Mouse (Mus musculus) macrophage (primary cell): ENCODE measurements around the gene Trmt1. TPM values are rescaled to one million over a fixed set of nuclear protein-coding genes. Genes with fewer than 3 reads are reported as not detected.
A peak's percentile ranks its signal among the peaks of the same experiment; 100 is the strongest.

Experiments
- H3K27ac ChIP-seq: fragments of 350-480 bp; formaldehyde crosslinking; 2 replicates; pipeline ENCODE4 v1.9.0; 2021
- H3K36me3 ChIP-seq: fragments of 350-480 bp; formaldehyde crosslinking; 2 replicates; pipeline ENCODE4 v1.9.0; 2021; ENCODE audit errors: inconsistent target
- H3K4me3 ChIP-seq: fragments of 350-480 bp; formaldehyde crosslinking; 2 replicates; pipeline ENCODE4 v1.9.0; 2021; ENCODE audit errors: inconsistent target
- H3K79me2 ChIP-seq: fragments of 350-480 bp; formaldehyde crosslinking; 2 replicates; pipeline ENCODE4 v1.9.0; 2021; ENCODE audit errors: inconsistent target
- WGBS: methylation state at CpG from one replicate; pipeline ENCODE4 v1.1.7; 2026; ENCODE audit warnings: inconsistent platforms; ENCODE audit not compliant: missing documents; 5-methylcytosine and 5-hydroxymethylcytosine counted together
- polyA plus RNA-seq: library from polyadenylated mRNA; stranded (reverse); fragments of 250-400 nt; gene quantifications from 3 replicates; pipeline ENCODE4 v1.2.4, GENCODE M21; 2018; ENCODE audit warnings: inconsistent platforms
- total RNA-seq, 78 experiments: library from RNA; depleted of rRNA; stranded (reverse); fragments of 250-400 nt; gene quantifications; 1 replicate in 9 of 78; 2 replicates in 24 of 78; 3 replicates in 43 of 78; 4 replicates in 2 of 78; pipeline ENCODE4 v1.2.4; 2018; ENCODE audit warnings: inconsistent platforms in 56 of 78

Gene Trmt1
- 100 to 1,000 TPM; 145 to 258 (median 188) TPM for total RNA-seq (2018; cell fraction: chromatin; rRNA removed)
- total RNA-seq (2018; cell fraction: cytosol; rRNA removed), result 10 to 100 TPM; 23.1 to 41.2 (median 31.8) TPM
- total RNA-seq (2018; cell fraction: nucleus; rRNA removed), result 100 to 1,000 TPM in 18 of 26 experiments, 10 to 100 TPM in 8; 58.4 to 242 (median 112) TPM
- polyA plus RNA-seq, result 24.6 to 51.1 TPM (median 43.5 TPM) in 3 replicates

GRCm38 (mm10) chr8:84686191-84687002, at the start of gene Trmt1:
TSS of gene Trmt1 (plus strand) at chr8:84686307.
- H3K4me3 ChIP-seq, result peak within 1 kb of the TSS; percentile 73
- 6% methylated on average over 18 of the region's 20 CpGs for WGBS
- no peaks in the 10 kb centered on the region for H3K36me3 ChIP-seq
- H3K27ac ChIP-seq, result peak within 1 kb of the TSS; percentile 76
- peaks cover 83% of the 10 kb centered on the region for H3K79me2 ChIP-seq

DNA sequence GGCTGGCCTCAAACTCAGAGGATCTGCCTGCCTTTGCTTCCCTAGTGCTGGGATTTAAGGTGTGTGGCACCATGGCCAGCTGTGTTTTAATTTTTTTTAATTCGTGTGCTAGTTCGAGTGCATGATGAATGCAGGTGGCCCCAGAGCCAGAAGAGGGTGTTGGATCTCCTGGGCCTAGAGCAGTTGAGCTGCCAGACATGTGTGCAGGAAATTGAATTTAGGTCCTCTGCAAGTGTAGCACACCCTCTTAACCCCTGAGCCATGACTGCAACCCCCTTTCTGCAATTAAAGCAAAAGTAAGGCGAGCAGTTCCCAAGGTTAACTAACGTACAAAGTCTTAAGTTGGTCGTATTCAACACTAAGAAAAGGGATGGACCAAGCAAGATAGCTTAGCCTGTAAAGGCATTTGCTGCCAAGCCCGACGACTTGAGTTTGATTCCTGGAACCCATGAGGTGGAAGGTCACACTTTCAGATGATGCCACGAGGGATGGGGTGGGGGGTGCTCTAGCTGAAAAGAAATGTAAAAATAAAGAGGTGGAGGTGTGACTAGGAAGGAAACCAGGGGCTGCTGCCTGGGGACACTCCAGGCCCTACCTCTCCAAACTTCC, 48.1 kb upstream of the Trmt1 start:
- Histone ChIP-seq H3K79me2 (no peaks in the 10 kb centered on the region), H3K36me3 (no peaks in the 10 kb centered on the region), H3K4me3 (no peak overlapping the region; the same call in 1 of the 2 replicates), H3K27ac (no peak overlapping the region)
- WGBS, result 46% methylated on average over 8 of the region's 8 CpGs

GRCm38 (mm10) chr8:84638555-84639161, 47.4 kb upstream of the Trmt1 start:
- no peaks in the 10 kb centered on the region for H3K36me3 ChIP-seq
- no peak overlapping the region for H3K27ac ChIP-seq
- no peaks in the 10 kb centered on the region for H3K79me2 ChIP-seq
- H3K4me3 ChIP-seq, result peak overlapping the region; percentile 15; the same call in 1 of the 2 replicates
- 3% methylated on average over 31 of the region's 52 CpGs for WGBS

GRCm38 (mm10) chr8:84639162-84640009, 46.7 kb upstream of the Trmt1 start:
- H3K79me2 ChIP-seq, result no peaks in the 10 kb centered on the region
- peak overlapping the region; percentile 51 for H3K4me3 ChIP-seq
- H3K36me3 ChIP-seq, result no peaks in the 10 kb centered on the region
- WGBS, result under 1% methylated on average over 100 of the region's 106 CpGs
- no peak overlapping the region for H3K27ac ChIP-seq

DNA sequence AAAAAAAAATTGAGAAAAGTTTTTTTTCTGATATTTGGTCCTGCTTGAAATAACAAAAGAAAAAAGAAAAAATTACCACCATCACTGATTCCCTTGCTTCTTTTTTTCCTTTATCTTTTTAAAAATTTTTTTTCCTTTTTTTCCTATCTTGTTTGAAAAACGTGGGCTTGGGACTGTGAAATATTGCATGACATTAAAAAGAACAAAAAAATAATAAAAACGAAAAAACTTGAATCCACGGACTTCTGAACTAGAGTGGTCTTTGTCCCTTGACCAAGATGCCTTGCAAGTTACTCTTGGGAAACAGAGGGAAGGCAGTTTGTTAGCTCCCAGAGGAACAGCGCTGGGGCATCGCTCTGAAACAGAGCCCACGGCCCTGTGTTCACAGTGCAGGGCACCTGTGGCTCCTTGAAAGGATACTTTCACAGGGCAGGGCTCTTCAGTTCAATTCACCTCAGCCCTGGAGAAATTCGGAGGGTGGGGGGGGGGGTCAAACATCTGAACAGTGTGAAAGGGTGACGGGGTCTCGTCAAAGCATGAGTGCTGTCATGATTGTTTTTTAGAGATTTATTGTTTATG, 46.0 kb upstream of the Trmt1 start:
- Histone ChIP-seq H3K36me3 (no peaks in the 10 kb centered on the region), H3K27ac (no peak overlapping the region), H3K4me3 (peak overlapping the region; percentile 51), H3K79me2 (no peaks in the 10 kb centered on the region)
- WGBS, result 50% methylated on average over 7 of the region's 9 CpGs

DNA sequence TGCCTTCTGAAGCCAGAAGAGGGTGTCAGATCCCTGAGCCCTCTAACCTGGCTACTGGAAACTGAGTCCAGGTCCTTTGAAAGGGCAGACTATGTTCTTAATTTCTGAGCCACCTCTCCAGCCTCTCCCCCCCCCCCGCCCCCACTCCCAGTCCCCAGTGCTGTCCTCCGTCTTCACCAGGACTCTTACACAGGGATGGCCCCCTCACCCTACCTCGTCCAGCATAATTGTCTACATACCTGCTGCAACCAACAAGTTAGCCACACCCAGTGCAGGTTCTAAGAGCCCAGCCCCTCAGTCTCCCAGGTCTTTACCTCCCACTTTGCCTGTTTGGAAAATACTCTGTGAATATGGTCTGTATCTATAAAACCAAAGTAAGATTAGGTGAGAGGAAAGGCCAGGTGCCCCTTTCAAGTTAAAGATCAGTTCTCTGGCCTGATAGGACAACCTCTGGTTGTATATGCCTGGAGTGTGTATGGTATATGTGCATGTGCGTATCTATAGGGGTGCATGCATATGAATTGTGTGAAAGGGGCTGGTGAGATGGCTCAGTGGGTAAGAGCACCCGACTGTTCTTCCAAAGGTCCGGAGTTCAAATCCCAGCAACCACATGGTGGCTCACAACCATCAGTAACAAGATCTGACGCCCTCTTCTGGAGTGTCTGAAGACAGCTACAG, 45.4 kb upstream of the Trmt1 start:
- Histone ChIP-seq H3K79me2 (no peaks in the 10 kb centered on the region), H3K4me3 (no peak overlapping the region), H3K27ac (no peak overlapping the region), H3K36me3 (no peaks in the 10 kb centered on the region)
- 88% methylated on average over 5 of the region's 7 CpGs for WGBS

DNA sequence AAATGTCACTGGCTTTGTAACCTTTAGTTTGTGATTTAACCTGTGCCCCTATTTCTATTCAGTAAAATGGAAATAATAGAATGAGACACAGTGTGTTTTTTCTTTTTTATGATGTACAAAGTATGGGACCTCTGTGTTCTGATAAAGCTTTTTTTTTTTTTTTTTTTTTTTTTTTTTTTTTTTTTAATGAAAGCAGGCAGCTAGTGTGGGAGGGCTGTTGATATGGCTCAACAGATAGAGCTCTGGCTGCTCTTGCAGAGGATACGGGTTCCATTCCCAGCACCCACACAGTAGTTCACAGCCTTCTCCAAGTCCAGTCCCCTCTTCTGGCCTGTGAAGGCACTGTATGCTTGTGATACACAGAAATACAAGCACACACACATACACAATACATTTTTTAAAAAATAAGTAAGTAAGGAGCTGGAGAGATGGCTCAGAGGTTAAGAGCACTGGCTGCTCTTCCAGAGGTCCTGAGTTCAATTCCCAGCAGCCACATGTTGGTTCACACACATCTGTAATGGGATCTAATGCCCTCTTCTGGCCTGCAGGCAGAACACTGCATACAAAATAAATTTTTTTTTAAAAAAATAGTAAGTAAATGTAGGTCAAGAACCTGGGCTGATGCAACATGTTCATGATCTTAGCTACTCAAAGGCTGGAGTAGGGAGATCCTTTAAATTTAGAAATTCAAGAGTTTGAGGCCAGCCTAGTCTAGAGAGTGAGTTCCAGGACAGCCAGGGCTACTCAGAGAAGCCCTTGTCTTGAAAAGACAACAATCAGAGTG, 44.3 kb upstream of the Trmt1 start:
- WGBS, result 100% methylated on average over 1 of the region's 1 CpGs
- H3K27ac ChIP-seq, result no peak overlapping the region
- no peaks in the 10 kb centered on the region for H3K79me2 ChIP-seq
- no peak overlapping the region for H3K4me3 ChIP-seq
- H3K36me3 ChIP-seq, result no peaks in the 10 kb centered on the region

DNA sequence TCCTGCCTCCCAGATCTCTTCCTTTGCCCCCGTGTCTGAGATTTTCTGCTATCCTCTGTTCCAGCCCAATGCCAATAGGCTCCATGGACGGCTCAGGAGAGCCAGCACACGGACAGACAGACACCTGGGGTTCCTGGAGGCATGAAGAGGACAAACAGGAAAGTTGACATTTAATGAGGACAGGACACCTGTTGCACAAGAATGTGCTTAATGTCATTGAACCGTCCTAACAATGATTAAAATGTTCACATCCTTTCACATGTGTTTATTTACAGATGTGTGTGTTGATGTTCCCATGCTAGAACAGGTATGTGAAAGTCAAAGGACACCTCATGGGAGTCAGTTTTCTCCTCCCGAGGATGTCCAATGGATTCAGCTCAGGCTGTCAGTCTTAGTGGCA, 43.1 kb upstream of the Trmt1 start:
- no peak overlapping the region for H3K4me3 ChIP-seq
- H3K27ac ChIP-seq, result no peak overlapping the region
- H3K79me2 ChIP-seq, result no peaks in the 10 kb centered on the region
- 86% methylated on average over 5 of the region's 5 CpGs for WGBS
- H3K36me3 ChIP-seq, result no peaks in the 10 kb centered on the region

DNA sequence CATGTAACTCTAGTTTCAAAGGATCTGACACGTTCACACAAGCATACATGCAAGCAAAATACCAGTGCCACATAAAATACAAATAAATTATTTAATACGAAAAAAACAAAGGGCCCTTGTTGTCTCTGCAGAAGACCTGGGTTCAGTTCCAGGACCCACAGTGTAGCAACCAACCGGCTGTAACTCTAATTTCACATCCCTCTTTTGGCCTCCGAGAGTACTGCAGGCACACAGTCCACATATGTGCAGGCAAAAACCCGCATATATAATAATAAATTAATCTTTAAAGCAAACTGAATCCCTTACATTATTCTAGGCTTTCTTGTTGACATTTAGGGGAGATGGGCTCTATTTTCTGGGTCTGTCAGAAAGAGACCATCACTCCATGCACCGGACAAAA, 39.3 kb upstream of the Trmt1 start:
- no peaks in the 10 kb centered on the region for H3K36me3 ChIP-seq
- H3K79me2 ChIP-seq, result no peaks in the 10 kb centered on the region
- H3K27ac ChIP-seq, result no peak overlapping the region
- H3K4me3 ChIP-seq, result no peak overlapping the region
- 50% methylated on average over 6 of the region's 6 CpGs for WGBS

DNA sequence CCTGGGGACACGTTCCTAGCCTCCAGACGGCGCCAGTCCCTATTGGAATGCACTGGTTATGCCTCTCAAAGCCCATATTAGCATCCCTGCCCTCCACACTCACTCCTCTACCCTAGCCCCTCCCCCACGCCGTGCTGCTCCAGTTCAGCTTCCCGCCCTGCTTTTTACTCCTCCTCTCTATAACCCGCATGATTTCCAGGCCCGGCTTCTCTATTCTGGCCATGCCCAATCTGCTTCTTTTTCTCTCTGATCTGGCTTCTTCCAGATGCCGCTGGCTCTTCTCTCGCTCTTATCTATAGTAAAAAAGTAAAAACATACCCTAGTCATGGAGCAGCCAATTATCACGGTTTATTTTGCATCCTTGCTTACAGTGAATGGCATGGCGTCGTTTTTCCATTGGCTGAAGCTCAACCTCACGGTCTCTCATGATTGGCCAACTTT, 38.6 kb upstream of the Trmt1 start:
- 39% methylated on average over 14 of the region's 14 CpGs for WGBS
- no peak overlapping the region for H3K4me3 ChIP-seq
- no peaks in the 10 kb centered on the region for H3K79me2 ChIP-seq
- H3K27ac ChIP-seq, result no peak overlapping the region
- no peaks in the 10 kb centered on the region for H3K36me3 ChIP-seq

DNA sequence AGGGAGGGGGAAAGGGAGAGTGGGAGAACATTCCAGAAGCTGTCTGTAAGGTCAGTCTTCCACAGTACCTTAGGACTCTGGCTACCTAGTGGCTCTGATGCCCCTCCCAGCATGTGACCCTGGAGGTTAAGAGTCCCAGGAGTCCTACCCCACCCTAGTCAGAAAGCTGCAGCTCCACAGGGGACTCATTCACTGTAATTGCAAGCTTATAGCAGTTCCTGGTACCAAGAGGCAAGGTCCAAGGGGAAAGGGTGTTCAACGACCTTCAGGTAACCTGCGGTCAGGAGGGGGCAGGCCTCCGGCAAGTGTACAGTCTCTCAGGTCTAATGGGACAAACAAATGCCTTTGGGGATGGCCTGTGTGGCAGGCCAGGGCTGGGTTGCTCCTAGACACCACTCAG, 35.9 kb upstream of the Trmt1 start:
- Histone ChIP-seq H3K27ac (no peak overlapping the region), H3K4me3 (no peak overlapping the region), H3K79me2 (no peaks in the 10 kb centered on the region), H3K36me3 (no peaks in the 10 kb centered on the region)
- 94% methylated on average over 3 of the region's 3 CpGs for WGBS

DNA sequence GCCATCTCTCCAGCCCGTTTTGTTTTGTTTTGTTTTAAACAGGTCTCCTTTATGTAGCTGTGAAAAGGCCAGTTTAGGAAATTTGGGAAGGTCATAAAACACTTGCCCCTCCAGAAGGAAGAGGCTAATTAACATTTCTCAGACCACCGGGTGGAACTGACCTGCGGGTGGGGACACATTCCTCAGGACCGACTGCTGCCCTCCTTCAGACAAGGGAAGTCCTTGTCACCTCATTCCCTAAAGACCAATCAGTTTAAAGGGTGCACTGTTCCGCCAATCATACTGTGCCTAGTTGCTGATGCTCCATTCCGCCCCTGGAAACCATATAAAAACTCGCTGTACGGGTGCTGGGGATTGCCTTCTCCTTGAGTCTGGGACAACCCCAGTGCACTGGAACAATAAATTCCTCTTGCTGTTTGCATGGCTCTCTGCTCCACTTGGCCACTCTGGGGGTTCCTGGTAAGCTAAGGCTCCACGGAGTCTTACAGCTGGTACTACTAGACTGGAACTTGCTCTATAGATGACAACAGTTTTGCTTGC, 32.9 kb upstream of the Trmt1 start:
- WGBS, result 85% methylated on average over 9 of the region's 9 CpGs
- no peaks in the 10 kb centered on the region for H3K36me3 ChIP-seq
- H3K79me2 ChIP-seq, result no peaks in the 10 kb centered on the region
- no peak overlapping the region for H3K4me3 ChIP-seq
- no peak overlapping the region for H3K27ac ChIP-seq

DNA sequence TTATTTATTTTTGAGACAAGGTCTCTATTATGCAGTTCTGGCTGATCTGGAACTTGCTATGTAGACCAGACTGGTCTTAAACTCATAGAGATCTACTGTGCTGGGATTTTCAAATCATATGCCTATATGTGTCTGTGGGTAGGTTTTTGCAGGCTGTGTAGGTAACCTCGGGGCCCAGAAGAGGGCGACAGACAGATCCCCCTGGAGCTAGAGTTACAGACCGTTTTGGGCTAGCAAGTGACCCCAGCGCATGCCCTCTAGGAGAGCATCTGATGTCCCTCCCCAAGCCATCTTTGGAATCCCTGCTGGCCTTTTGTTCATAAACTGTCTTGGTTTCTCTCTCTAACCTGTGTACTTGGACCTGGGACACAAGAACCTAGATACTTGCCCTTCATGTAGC, 31.5 kb upstream of the Trmt1 start:
- 63% methylated on average over 4 of the region's 4 CpGs for WGBS
- H3K27ac ChIP-seq, result no peak overlapping the region

More for the DNA sequence above, 31.5 kb upstream of the Trmt1 start:
- Histone ChIP-seq H3K79me2 (no peaks in the 10 kb centered on the region), H3K4me3 (no peak overlapping the region), H3K36me3 (no peaks in the 10 kb centered on the region)
